In the genomic region with DNA sequence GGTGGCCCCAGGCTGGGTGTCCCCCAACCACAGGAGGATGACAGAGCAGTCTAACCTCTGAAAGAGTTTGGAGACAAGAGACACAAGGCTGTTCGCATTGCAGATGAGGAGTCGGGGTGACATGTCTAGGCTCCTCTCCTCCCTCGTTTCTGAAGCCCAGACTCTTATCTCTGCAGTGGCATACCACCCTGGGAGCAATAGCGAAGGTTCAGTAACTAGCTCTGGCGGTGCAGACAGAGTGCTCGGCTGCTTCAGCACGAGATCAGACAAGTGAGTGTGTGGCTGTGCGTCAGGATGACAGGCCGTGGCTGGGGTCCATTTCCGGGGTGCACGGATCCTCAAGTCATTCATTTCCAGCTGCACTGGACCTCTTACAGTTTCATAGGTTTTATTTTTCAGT, we compare ENCODE assay signal across 12 mouse cellular contexts.
DNase-seq lines count a peak whose midpoint lies in the region; ATAC-seq lines count a peak whose summit lies in the region.
"Had no signal": no experiment of that assay in that cellular context is flagged by ENCODE, and none has a peak within 500 bp of the region (broad histone marks: within the 10 kb centered on the region; RNA-seq: fewer than 3 reads in every experiment).

No protein-coding gene starts in this region.

- peak; percentile 77 for ATAC-seq in heart, embryonic 11.5 days (replicated peaks; ENCODE audit: insufficient number of reproducible peaks, low FRiP score, low TSS enrichment)
- no peak for ATAC-seq in neural tube, embryonic 13.5 days (ENCODE audit: low read depth)
- no peak for ATAC-seq in neural tube, embryonic 15.5 days (ENCODE audit: low FRiP score)
- no peak for ATAC-seq in hindbrain, embryonic 12.5 days (ENCODE audit: low FRiP score)
- peak; percentile 80 for ATAC-seq in liver, embryonic 15.5 days (ENCODE audit: insufficient read depth)

- peaks cover 17% of the 10 kb centered on the region for H3K4me1 ChIP-seq in heart, embryonic 11.5 days (ENCODE audit: control insufficient read depth, insufficient read depth, low read length)
- H3K4me1 ChIP-seq in neural tube, embryonic 13.5 days (replicated peaks) = peaks cover 10% of the 10 kb centered on the region
- H3K4me1 ChIP-seq in neural tube, embryonic 15.5 days = peaks cover 16% of the 10 kb centered on the region
- H3K4me1 ChIP-seq in hindbrain, embryonic 12.5 days = 0 out of 2 replicates have a peak, but pooled peaks cover 6% of the 10 kb centered on the region
- peaks cover 23% of the 10 kb centered on the region for H3K4me1 ChIP-seq in liver, embryonic 15.5 days (replicated peaks)

- H3K9me3 ChIP-seq in heart, embryonic 11.5 days (replicated peaks; ENCODE audit: control insufficient read depth, low read length) = no peaks in the 10 kb centered on the region
- no peaks in the 10 kb centered on the region for H3K9me3 ChIP-seq in neural tube, embryonic 13.5 days
- no peaks in the 10 kb centered on the region for H3K9me3 ChIP-seq in neural tube, embryonic 15.5 days (replicated peaks)
- H3K9me3 ChIP-seq in hindbrain, embryonic 12.5 days (replicated peaks) = no peaks in the 10 kb centered on the region
- no peaks in the 10 kb centered on the region for H3K9me3 ChIP-seq in liver, embryonic 15.5 days (replicated peaks)

- peak overlapping the region; percentile 23; the same call in 1 of the 2 replicates for H3K9ac ChIP-seq in heart, embryonic 11.5 days (ENCODE audit: low read depth, low read length)
- peak overlapping the region; percentile 17; the same call in 1 of the 2 replicates for H3K9ac ChIP-seq in neural tube, embryonic 13.5 days
- no peak overlapping the region for H3K9ac ChIP-seq in neural tube, embryonic 15.5 days (replicated peaks)
- H3K9ac ChIP-seq in hindbrain, embryonic 12.5 days = no peak overlapping the region
- no peak overlapping the region for H3K9ac ChIP-seq in liver, embryonic 15.5 days

- DNase-seq in heart, adult 9 months (ENCODE audit: low spot score in 2 of 2) = no peak
- DNase-seq in retina, embryonic 14.5 days (ENCODE audit: low spot score) = no peak
- DNase-seq in left cerebral cortex, adult 9 months (ENCODE audit: low spot score in 2 of 2) = no peak
- DNase-seq: gastrocnemius, adult 2 months; kidney, adult 18-20 months; lung, postnatal 14 days had no signal

- WGBS in heart, embryonic 11.5 days (ENCODE audit: insufficient replicate concordance) = 25% methylated on average over 11 of the region's 11 CpGs
- 60% methylated on average over 11 of the region's 11 CpGs for WGBS in neural tube, embryonic 13.5 days
- WGBS in neural tube, embryonic 15.5 days = 48% methylated on average over 11 of the region's 11 CpGs
- 50% methylated on average over 11 of the region's 11 CpGs for WGBS in hindbrain, embryonic 12.5 days
- WGBS in liver, embryonic 15.5 days (ENCODE audit: insufficient replicate concordance) = 21% methylated on average over 11 of the region's 11 CpGs

- no peaks in the 10 kb centered on the region for H3K27me3 ChIP-seq in heart, embryonic 11.5 days (ENCODE audit: control insufficient read depth, insufficient read depth, low read length)
- no peaks in the 10 kb centered on the region for H3K27me3 ChIP-seq in neural tube, embryonic 13.5 days
- H3K27me3 ChIP-seq in neural tube, embryonic 15.5 days (replicated peaks) = no peaks in the 10 kb centered on the region
- no peaks in the 10 kb centered on the region for H3K27me3 ChIP-seq in hindbrain, embryonic 12.5 days
- H3K27me3 ChIP-seq in liver, embryonic 15.5 days = no peaks in the 10 kb centered on the region

- peak overlapping the region; percentile 41 for H3K4me2 ChIP-seq in heart, embryonic 11.5 days
- H3K4me2 ChIP-seq in neural tube, embryonic 13.5 days = no peak overlapping the region
- H3K4me2 ChIP-seq in neural tube, embryonic 15.5 days = no peak overlapping the region
- no peak overlapping the region for H3K4me2 ChIP-seq in hindbrain, embryonic 12.5 days (replicated peaks)
- peak overlapping the region; percentile 19; the same call in 1 of the 2 replicates for H3K4me2 ChIP-seq in liver, embryonic 15.5 days

- no peak overlapping the region for H3K4me3 ChIP-seq in heart, embryonic 11.5 days (ENCODE audit: low read depth, low read length)
- no peak overlapping the region for H3K4me3 ChIP-seq in neural tube, embryonic 13.5 days
- no peak overlapping the region for H3K4me3 ChIP-seq in neural tube, embryonic 15.5 days (replicated peaks)
- H3K4me3 ChIP-seq in hindbrain, embryonic 12.5 days = no peak overlapping the region
- no peak overlapping the region for H3K4me3 ChIP-seq in liver, embryonic 15.5 days (replicated peaks)
- H3K4me3 ChIP-seq: gastrocnemius, adult 2 months; myocyte had no signal

- peak overlapping the region; percentile 75 for H3K27ac ChIP-seq in heart, embryonic 11.5 days (ENCODE audit: low read depth, low read length)
- H3K27ac ChIP-seq in neural tube, embryonic 13.5 days (replicated peaks) = 0 out of 2 replicates have a peak overlapping the region, but pooled peaks have one; percentile 33
- no peak overlapping the region for H3K27ac ChIP-seq in neural tube, embryonic 15.5 days (replicated peaks)
- H3K27ac ChIP-seq in hindbrain, embryonic 12.5 days = 0 out of 2 replicates have a peak overlapping the region, but pooled peaks have one; percentile 24
- H3K27ac ChIP-seq in liver, embryonic 15.5 days (replicated peaks) = peak overlapping the region; percentile 78
- H3K27ac ChIP-seq: gastrocnemius, adult 2 months had no signal

- H3K36me3 ChIP-seq in heart, embryonic 11.5 days (ENCODE audit: control insufficient read depth, insufficient read depth, low read length) = no peaks in the 10 kb centered on the region
- no peaks in the 10 kb centered on the region for H3K36me3 ChIP-seq in neural tube, embryonic 13.5 days
- H3K36me3 ChIP-seq in neural tube, embryonic 15.5 days = no peaks in the 10 kb centered on the region
- H3K36me3 ChIP-seq in hindbrain, embryonic 12.5 days = no peaks in the 10 kb centered on the region
- no peaks in the 10 kb centered on the region for H3K36me3 ChIP-seq in liver, embryonic 15.5 days (replicated peaks)

Comparison
In these comparisons a context has a peak if more than half of its experiments do, and no peak if none do; other contexts are left out.
1. H3K9ac ChIP-seq: peak in heart, embryonic 11.5 days (single experiment) and neural tube, embryonic 13.5 days (single experiment); none in neural tube, embryonic 15.5 days (single experiment), hindbrain, embryonic 12.5 days (single experiment) and liver, embryonic 15.5 days (single experiment).
2. ATAC-seq: peak in heart, embryonic 11.5 days (single experiment) and liver, embryonic 15.5 days (single experiment); none in neural tube, embryonic 13.5 days (single experiment), neural tube, embryonic 15.5 days (single experiment) and hindbrain, embryonic 12.5 days (single experiment).
3. H3K4me2 ChIP-seq: peak in heart, embryonic 11.5 days (single experiment) and liver, embryonic 15.5 days (single experiment); none in neural tube, embryonic 13.5 days (single experiment), neural tube, embryonic 15.5 days (single experiment) and hindbrain, embryonic 12.5 days (single experiment).